Mouse (Mus musculus) gastrocnemius, postnatal 4 days (tissue): Measurements from ENCODE around the gene Inka2. TPM values are rescaled to one million over a fixed set of nuclear protein-coding genes. Genes with fewer than 3 reads are reported as not detected.

Source experiments
- DNase-seq, 2 experiments: peaks; one replicate each; pipeline ENCODE4 v3.0.0; 2021 to 2022; ENCODE audit warnings: low spot score in 2 of 2, mixed read lengths in 2 of 2
- total RNA-seq, 2 experiments: library from RNA; stranded (reverse); gene quantifications; 2 replicates each; pipeline ENCODE4 v1.2.3; 2021

Gene Inka2
- total RNA-seq, 2 experiments from 2014 or later = 28.5 to 29.0 TPM

DNA sequence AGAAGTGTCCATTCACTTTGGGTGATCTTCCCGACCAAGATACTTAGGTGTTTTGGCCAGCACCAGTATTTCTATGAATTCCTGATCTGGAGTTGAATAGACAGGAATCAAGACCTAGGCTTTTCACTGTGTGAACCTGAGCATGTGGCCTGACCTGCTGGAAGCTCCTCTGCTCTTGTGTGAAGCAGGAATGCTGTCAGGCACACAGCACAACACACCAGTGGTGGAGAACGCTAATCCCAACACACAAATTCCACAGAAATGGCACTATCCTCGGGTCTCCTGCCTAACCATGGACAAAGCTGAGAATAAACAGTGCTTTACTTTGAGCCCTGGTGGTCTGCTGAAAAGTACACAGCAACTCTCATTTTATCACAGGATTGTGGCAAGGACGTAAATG is 16.1 kb downstream of the Inka2 start:
- no peak for DNase-seq

DNA sequence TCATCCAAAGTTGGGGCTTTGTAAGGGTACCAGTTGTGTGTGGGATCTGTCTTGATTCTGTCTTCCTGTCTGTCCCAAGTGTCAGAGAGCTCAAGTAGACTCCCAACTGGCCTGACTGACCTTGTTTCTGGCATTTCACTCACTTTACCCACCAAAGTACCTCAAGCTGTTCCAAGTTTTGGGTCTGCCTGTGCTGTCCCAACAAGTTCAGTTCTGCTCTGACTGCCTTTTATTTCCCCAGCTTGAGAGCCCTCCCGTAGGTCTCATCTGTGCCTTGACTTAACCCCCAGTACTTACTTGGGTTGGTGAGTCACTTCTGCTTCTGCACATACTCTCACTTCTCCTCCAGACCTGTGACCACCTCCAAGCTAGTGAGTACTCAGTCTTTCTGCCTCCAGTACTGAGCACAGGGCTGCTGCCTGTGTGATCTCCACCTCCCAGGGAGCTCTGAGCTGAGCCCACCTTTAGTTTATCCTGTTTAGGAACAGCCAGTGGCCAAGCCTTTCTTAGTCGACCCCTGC is 17.3 kb downstream of the Inka2 start:
- no peak for DNase-seq

DNA sequence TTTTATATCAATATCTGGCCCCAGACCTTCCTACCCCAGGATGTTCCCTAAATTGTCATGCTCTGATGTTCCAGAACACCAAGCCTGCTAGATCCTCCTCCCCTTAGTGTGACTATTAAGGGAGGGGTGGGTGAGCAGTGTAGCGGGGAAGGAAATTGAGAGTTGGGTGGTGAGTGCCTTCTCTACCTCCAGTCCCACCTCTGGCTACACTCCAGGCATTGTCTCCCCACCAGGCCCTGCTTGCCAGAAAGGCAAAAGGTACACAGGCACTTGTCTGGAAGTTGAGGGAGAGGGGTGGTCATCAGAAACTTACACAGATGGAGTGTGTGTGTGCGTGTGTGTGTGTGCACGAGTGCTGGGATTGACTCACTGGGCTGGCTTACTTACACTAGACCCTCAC is 18.1 kb downstream of the Inka2 start:
- no peak for DNase-seq

DNA sequence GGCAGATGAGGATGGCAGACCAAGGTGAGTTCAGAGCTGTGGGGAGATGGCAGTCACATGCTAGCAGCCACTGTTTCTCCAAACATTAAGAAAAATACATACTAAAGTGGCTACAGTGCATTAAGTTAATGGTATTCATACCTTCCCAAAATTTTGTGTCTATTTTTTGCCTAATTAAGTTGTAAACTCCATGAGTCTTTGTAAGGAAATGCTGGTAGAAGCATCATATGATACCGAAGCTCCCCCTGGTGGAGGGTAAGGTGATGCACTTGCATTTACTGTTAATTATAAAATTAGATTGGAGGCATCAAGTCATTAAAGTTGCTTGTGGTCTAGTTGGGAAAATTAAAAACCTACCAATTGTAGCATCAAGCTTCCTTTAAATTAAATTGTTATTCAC is 21.6 kb downstream of the Inka2 start:
- DNase-seq = no peak

DNA sequence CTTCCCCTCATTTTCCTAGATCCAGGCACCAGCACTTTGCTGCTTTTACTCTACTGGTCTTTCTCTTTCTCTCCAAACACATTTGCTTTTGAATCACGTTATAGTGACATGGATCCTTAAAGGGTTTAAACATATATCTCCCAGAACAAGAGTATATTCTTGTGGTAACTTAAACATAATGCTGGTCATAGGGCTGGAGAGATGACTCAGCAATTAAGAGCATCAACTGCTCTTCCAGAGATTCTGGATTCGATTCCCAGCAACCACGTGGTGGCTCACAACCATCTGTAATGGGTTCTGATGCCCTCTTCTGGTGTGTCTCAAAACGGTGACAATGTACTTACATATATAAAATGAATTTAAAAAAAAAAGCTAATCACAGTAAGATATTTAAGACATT is 28.0 kb downstream of the Inka2 start:
- no peak for DNase-seq

DNA sequence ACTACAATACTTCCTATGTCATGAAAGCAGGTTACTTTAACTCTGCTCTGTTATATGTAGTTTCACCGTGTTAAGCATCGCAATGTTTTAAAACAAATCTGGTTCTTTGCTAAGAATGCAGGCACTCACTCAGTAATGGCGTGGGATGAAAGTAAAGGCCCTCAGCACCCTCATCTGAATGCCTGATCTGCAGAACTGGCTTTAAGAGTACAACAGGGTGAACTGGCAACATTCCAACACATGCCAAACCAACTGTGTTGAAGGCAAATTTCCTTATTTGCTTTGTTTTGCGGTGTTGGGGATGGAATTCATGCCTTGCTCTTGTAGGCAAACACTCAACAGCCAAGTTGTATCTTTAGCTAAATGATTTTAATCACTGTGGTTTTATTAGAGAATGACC is 29.1 kb downstream of the Inka2 start:
- DNase-seq = no peak

DNA sequence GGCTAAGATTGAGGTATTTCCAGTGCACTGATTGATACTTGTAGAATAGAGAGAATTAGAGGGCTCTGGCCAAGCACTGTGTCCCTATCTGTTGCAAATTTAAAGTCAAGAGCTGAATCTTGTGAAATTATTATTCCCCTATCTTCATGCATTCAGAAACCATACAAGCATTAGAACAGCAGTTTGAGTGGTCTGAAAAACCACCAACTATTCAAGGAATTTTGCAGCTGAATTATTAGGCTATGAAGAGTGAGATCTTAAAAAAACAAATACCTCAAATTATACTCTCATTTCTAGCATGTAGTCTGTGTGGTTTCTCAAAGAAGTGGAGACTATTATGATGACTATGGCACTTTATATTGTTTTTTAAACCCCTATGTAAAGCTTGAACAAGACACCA is 30.9 kb downstream of the Inka2 start:
- DNase-seq = no peak

DNA sequence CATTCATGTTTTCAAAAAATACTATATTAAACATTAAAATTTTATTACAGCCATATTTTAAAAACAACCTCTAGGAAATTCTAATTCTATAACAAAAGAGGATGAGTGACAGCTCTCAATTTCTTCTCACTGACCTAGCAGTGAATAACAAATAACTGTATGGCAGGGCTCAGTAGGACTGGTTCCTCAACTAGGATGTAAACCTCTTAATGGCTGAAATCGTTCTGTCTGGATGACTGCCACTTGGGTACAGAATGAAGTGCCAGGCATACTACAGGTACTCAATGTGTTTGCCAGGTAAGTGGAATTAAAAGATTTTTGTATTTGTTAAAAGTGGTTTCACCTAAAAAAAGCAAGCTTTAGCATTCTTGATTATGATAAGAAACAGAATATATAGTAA is 31.7 kb downstream of the Inka2 start:
- DNase-seq = no peak

DNA sequence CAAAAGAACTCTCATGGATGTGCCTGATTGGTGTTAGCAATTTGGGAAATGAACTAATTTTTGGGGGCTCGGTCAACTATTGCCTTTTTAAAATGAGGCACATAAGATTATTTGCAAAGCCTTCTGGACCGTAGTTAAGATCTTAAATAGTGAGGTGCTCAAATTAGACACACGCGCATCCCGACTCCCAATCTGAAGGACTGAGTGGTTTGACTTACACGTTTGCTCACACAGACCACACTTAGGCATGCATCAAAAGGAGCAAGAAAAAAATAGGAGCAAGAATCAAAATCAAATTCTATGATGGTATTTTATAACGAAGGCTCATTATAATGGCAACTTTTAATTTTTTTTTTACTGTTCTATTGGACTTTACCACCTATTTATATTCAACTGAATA is 32.7 kb downstream of the Inka2 start:
- no peak for DNase-seq

DNA sequence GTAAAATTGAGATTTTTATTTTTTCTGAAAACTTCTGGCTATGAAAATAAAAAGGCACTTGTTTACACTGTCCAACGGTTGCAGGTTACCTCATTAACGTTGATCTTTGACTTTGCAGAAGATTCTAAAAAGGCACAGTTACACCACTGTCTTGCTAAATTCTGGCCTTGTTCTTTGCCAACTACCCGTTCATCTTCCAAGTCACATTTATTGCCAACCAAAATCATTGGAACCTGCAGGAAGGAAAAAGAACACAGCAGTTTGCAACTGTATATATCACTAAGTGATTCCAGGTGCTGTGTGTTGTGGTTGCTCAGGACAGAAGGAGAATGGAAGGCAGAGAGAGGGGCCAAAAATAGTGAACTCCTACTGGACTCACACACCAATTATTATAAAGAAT is 33.3 kb downstream of the Inka2 start:
- DNase-seq = no peak

DNA sequence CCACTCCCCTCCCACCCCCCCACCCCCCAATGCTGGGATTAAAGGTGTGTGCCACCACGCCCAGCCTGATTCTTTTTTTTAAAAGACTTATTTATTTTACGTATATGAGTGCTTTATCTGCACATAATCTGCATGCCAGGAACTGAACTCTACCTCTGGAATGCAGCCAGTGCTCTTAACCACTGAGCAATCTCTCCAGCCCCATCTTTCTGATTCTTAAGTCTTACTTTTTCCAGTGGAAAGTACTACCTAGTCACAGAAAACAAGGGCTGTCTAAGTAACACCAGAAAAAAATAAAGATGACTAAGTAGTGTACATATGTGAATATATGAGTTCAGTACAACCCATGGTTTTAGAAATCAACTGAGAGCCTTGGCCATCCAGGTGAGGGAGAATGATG is 42.1 kb downstream of the Inka2 start:
- no peak for DNase-seq

DNA sequence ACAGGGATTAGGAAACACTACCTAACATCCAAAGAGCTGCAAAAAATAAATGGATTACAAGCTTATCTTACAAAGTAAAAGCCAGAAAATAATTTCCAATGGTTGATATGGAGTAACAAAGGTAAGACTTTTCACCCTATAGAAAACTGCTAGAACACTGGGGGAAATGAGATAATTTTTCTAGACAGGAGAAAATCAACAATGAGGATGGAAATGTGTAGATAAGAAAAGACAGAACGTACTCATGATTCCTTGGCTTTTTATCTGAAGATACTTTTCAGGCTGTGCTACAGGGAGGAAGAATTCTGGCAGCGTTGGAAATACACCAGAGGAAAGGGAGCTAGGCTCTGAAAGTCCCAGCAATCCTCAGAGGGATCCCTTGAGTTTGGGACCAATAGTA is 46.4 kb downstream of the Inka2 start:
- no peak for DNase-seq

DNA sequence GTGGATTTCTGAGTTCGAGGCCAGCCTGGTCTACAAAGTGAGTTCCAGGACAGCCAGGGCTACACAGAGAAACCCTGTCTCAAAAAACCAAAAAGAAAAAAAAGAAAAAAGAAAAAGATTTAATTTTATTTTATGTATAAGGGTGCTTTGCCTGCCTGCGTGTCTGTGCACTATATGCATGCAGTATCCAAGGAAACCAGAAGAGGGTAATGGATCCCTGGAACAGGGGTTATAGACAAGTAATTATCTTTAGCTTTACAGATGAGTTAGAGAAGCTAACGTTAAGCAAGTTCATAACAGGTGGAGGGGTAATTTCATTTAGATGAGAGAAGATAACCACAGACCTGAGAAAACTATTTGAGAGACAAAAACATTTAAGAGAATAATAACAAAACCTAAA is 49.8 kb downstream of the Inka2 start:
- DNase-seq = no peak

DNA sequence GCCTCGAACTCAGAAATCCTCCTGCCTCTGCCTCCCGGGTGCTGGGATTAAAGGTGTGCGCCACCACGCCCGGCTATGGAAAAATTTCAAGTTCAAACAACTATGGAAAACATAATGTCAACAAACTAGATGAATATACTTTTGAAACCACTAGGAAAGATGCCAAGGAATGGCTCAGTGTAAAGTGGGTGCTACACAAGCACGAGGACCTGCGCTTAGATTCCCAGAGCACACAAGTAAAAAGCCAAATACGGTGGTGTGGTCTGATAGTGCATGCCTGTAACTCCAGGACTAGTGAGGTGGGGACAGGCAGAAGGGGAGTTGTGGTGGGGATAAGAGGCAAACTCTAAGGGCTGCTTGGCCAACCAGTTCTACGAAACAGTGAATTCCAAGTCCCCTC is 50.7 kb downstream of the Inka2 start:
- no peak for DNase-seq

DNA sequence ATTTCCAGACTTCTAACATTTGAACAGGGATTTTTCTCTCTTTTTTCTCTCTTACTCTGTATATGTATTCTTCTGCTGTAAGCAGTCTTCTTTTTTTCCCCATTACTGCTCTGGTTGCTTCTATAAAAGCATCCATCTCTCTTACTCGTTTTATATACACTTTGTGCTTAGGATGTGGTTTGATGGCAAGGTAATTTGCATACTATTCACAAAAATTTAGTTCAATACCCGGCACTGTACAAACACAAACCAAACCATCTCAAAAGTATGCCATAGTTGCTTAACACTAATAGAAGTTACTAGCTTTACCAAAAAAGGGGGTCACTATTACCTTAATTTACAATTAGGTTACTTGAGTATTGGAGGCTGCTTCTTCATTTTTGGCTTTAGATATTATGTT is 52.1 kb downstream of the Inka2 start:
- no peak for DNase-seq

DNA sequence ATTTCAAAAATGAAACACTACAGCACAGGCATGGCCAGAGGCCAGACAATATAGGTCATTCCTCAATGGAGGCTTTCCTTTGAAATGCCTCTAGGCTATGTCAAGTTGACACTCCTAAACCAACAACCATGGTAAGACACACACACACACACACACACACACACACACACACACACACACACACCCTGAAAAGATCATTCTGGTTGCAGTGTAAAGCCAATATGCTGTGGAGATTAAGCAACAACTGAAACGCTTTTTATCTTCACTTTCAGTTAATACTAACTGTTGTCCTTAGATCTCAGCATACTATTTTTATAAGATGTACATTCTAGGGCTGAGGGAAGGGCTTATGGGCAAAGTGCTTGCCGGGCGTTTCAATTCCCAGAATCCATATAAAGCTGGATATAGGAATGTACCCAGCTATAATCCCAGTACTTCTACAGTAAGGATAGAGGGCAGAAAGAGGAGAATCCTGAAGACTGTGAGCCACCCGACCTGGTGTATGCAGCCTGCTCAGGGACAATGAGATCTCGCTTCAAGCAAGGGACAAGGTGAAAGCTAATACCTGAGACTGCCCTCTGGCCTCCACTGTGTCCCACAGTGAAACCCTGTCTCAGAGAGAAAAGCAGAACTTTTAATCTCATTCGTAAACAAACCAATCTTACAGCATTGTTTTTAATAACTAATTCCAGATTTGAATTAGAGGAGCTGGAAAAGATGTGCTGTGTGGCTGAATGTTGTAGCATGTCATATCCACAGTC is 53.1 kb downstream of the Inka2 start:
- no peak for DNase-seq

DNA sequence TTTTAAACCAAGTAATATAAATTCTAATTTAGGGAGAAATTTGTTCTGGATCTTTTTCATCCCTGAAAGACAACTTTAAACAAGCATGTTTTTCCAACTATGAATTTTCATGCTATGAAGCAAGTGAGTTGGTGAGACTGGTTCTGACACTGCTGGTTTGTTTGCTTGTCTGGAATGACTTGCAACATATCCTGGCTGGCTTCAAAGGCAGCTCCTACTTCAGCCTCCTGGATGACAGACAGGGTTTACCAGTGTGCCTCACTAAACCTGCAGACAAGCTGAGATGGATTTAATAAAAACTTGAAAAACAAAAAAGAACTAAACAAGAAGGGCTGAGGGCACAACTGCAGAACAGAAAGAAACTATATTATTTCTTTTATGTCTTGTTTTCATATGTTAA is 53.7 kb downstream of the Inka2 start:
- DNase-seq = no peak

DNA sequence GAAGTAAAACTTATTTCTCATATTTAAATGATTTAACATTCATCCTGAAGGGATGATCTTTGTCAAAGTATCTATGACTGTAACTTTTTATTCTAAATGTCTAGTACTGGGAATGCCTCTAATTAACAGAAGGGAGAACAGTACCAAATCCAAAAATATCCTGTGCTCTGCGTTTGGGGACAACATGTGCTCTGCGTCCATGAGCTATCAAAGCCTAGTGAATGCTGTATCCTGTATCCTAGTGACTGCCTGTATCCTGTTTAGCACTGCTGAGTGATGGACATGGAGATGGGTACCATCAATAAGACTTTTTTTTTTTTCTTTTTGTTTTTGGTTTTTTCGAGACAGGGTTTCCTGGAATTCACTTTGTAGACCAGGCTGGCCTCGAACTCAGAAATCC is 54.3 kb downstream of the Inka2 start:
- no peak for DNase-seq

DNA sequence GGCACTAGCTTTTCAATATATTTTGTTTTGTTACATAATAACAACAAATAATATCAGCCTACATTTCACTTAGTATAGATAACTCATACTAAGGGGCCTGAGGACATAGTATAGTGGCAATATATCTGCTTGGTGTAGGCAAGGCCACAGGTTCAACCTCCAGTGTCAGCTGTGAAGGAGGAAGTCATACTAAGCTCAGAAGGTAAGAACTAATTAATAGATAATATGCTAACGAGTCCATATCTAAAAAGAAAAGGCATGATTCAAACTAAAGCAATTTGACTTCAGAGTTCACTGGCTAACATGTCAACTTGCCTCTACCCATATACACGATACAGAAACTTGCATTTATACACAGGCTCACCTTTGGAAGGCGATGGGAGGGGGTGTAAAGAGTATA is 55.7 kb downstream of the Inka2 start:
- no peak for DNase-seq

DNA sequence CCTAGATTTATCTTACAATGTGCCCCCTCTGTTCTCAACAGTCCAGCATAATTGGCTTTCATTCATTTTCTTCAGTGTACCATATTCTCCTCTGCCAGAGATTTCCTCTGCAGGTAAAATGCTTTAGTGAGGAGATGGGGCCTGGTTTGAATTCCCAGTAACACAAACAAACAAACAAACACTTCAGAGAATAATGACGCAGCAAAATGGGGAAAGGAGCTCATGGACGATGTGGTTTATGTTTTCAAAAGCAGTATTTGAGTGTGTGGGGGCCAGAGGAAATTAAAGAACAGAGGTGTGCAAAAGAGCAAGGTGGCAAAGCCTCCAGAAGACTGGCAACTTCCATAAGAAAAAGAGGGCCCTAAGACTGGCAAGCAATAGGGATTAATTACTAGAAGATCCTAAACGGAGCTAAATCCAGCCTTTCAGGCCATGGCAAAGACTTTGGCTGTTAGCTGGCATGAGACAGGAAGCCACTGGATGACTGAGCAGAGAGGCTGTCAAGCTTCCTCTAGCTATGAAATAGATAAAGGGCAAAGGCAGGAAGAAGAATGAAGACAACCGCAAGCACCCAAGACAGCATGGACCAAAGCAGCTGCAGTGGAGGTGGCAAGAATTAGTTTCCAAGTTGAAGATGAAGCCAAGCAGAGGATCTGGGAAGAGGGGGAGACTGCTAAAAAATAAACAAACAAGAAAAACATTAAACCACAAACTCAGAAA is 58.9 kb downstream of the Inka2 start:
- no peak for DNase-seq

DNA sequence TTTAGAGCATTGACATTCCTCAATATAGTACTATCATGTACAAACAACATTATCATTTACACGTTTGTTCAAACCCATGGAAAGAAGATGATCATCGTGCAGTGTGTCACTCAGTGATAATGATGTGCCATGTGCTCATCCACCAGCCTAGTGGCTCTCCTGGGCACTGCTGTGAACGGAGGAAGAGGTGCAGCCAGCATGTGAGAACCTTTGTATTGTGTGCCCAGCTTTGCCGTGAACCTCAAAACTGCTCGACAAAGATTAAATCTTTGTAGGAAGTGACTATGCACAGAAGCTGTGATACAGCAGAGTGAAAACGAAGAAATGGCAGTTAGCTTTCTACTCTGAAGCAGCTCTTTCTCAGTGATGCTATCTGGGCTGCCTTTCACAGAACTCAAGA is 64.1 kb downstream of the Inka2 start:
- DNase-seq = no peak

DNA sequence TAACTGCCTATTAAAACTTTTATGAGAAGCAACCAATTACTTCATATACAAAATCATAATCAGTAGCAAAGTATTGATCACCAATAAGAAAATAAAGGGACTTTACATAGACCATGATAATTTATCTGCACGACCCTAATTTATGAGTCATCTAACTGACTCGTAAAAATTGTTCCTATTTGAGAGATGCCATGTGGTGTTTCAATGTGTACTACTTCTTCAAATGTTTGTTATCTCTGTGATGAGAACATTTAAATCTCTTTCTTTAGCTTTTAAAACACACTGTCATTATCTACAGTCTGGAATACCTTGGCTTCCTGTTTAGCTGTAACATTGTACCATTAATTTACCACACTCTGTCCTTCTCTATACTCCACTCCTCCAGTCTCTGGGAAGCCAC is 65.0 kb downstream of the Inka2 start:
- DNase-seq = no peak
